Mouse (Mus musculus) hindbrain, embryonic 10.5 days (tissue): ENCODE measurements around the gene Ptcra. TPM values are rescaled to one million over a fixed set of nuclear protein-coding genes. Genes with fewer than 3 reads are reported as not detected.
A peak's percentile ranks its signal among the peaks of the same experiment; 100 is the strongest.

ENCODE experiments used
- DNase-seq: peaks from one replicate; pipeline ENCODE4 v3.0.0-alpha.2; 2017; ENCODE audit warnings: low spot score
- H3K27ac ChIP-seq: fragments of 300-500 bp; sonication (generic); 2 replicates; pipeline ENCODE4 v1.5.1; 2016; ENCODE audit warnings: mild to moderate bottlenecking, moderate library complexity
- H3K27me3 ChIP-seq: fragments of 300-500 bp; sonication (generic); 2 replicates; pipeline ENCODE4 v1.6.1; 2016; ENCODE audit warnings: mild to moderate bottlenecking; ENCODE audit not compliant: poor library complexity, insufficient read depth, severe bottlenecking
- H3K36me3 ChIP-seq: fragments of 300-500 bp; sonication (generic); 2 replicates; pipeline ENCODE4 v1.6.1; 2016; ENCODE audit warnings: mild to moderate bottlenecking, moderate library complexity
- H3K4me1 ChIP-seq: fragments of 300-500 bp; sonication (generic); replicated peaks from 2 replicates; pipeline ENCODE4 v1.6.1; 2016; ENCODE audit warnings: mild to moderate bottlenecking
- H3K4me3 ChIP-seq: fragments of 300-500 bp; sonication (generic); 2 replicates; pipeline ENCODE4 v1.5.1; 2016; ENCODE audit warnings: mild to moderate bottlenecking, moderate library complexity
- H3K9me3 ChIP-seq: fragments of 300-500 bp; sonication (generic); 2 replicates; pipeline ENCODE4 v1.6.1; 2016; ENCODE audit warnings: mild to moderate bottlenecking, moderate library complexity
- WGBS: fragments of 180-500 bp; shearing (Covaris S2); methylation state at CpG from one replicate; pipeline ENCODE4 v1.1.7; 2016; 5-methylcytosine and 5-hydroxymethylcytosine counted together
- polyA plus RNA-seq: library from polyadenylated mRNA; unstranded; fragments of >200 nt; fragmentation: Nextera tagmentation; extraction: Ambion mirVana; gene quantifications from 2 replicates; pipeline ENCODE4 v1.2.1, GENCODE M21; 2016

Gene Ptcra
- polyA plus RNA-seq, 1 experiment from 2014 or later = 0.43 TPM

GRCm38 (mm10) chr17:46711612-46712271 lies 51.8 kb downstream of the Ptcra start:
- H3K4me3 ChIP-seq = peak overlapping the region; percentile 100
- no peak for DNase-seq
- H3K36me3 ChIP-seq = peaks cover 38% of the 10 kb centered on the region
- no peaks in the 10 kb centered on the region for H3K27me3 ChIP-seq
- peaks cover 33% of the 10 kb centered on the region for H3K4me1 ChIP-seq
- H3K9me3 ChIP-seq = no peaks in the 10 kb centered on the region
- peak overlapping the region; percentile 89 for H3K27ac ChIP-seq
- 1% methylated on average over 76 of the region's 76 CpGs for WGBS

- peak; percentile 93 for DNase-seq
- 9% methylated on average over 36 of the region's 36 CpGs for WGBS
- Histone ChIP-seq H3K9me3 (no peaks in the 10 kb centered on the region), H3K4me1 (peaks cover 40% of the 10 kb centered on the region), H3K27me3 (no peaks in the 10 kb centered on the region), H3K27ac (peak within 1 kb of the TSS; percentile 89), H3K4me3 (peak within 1 kb of the TSS; percentile 100), H3K36me3 (peaks cover 31% of the 10 kb centered on the region)
Observed at GRCm38 (mm10) chr17:46710959-46711597, 52.4 kb downstream of the Ptcra start, which contains the start of gene Pex6. Gene Pex6 (plus strand): TSS chr17:46711463.

- Histone ChIP-seq H3K36me3 (peaks cover 7% of the 10 kb centered on the region), H3K4me3 (peak overlapping the region; percentile 21), H3K4me1 (peaks cover 55% of the 10 kb centered on the region), H3K9me3 (no peaks in the 10 kb centered on the region), H3K27ac (peak overlapping the region; percentile 16; the same call in 1 of the 2 replicates), H3K27me3 (no peaks in the 10 kb centered on the region)
- DNase-seq = no peak
- 92% methylated on average over 14 of the region's 14 CpGs for WGBS
Observed at GRCm38 (mm10) chr17:46706375-46707089, 57.0 kb downstream of the Ptcra start.

Other genes starting within 250 kb of the Ptcra start
- gene Cul9, start 217.3 kb downstream of the Ptcra start, polyA plus RNA-seq = 4.5 and 7.6 TPM in 2 replicates
- gene Srf, start 207.5 kb downstream of the Ptcra start, polyA plus RNA-seq = 5.9 and 7.8 TPM in 2 replicates
- 67.2 and 76.8 TPM in 2 replicates for gene Ptk7, start 134.2 kb downstream of the Ptcra start, polyA plus RNA-seq
- gene Klc4, start 117.7 kb downstream of the Ptcra start, polyA plus RNA-seq = 35.3 and 38.1 TPM in 2 replicates
- gene Mrpl2, start 117.5 kb downstream of the Ptcra start, polyA plus RNA-seq = 115 and 119 TPM in 2 replicates
- gene Cul7, start 113.4 kb downstream of the Ptcra start, polyA plus RNA-seq = 40.7 and 45.5 TPM in 2 replicates
- 65.7 and 67.5 TPM in 2 replicates for gene Rrp36, start 89.4 kb downstream of the Ptcra start, polyA plus RNA-seq
- 178 and 214 TPM in 2 replicates for gene Mea1, start 84.9 kb downstream of the Ptcra start, polyA plus RNA-seq
- gene Klhdc3, start 82.8 kb downstream of the Ptcra start, polyA plus RNA-seq = 128 and 146 TPM in 2 replicates
- 137 and 148 TPM in 2 replicates for gene Ppp2r5d, start 58.6 kb downstream of the Ptcra start, polyA plus RNA-seq
- 24.4 and 25.7 TPM in 2 replicates for gene Pex6, start 52.2 kb downstream of the Ptcra start, polyA plus RNA-seq
- gene Gnmt, start 34.5 kb downstream of the Ptcra start, polyA plus RNA-seq = 0.18 and 0.36 TPM in 2 replicates
- gene Cnpy3, start 11.5 kb downstream of the Ptcra start, polyA plus RNA-seq = 65.8 and 73.6 TPM in 2 replicates
- 57.3 and 59.3 TPM in 2 replicates for gene 2310039H08Rik, start 8.9 kb upstream of the Ptcra start, polyA plus RNA-seq
- 164 and 209 TPM in 2 replicates for gene Rpl7l1, start 19.0 kb upstream of the Ptcra start, polyA plus RNA-seq
- 3.8 and 4.2 TPM in 2 replicates for gene Bicral, start 94.8 kb upstream of the Ptcra start, polyA plus RNA-seq
- gene Tbcc, start 127.0 kb upstream of the Ptcra start, polyA plus RNA-seq = 55.1 and 80.2 TPM in 2 replicates
- not detected in 2 replicates for gene Prph2, start 146.7 kb upstream of the Ptcra start, polyA plus RNA-seq
- gene Ubr2, start 246.8 kb upstream of the Ptcra start, polyA plus RNA-seq = 16.7 and 17.6 TPM in 2 replicates